Mouse (Mus musculus) forebrain, embryonic 10.5 days (tissue): ENCODE measurements around the gene Dthd1. TPM values are rescaled to one million over a fixed set of nuclear protein-coding genes. Genes with fewer than 3 reads are reported as not detected.

Source experiments
- DNase-seq: peaks from one replicate; pipeline ENCODE4 v3.0.0-alpha.2; 2017; ENCODE audit warnings: low spot score; ENCODE audit errors: extremely low spot score
- H3K27ac ChIP-seq: fragments of 300-500 bp; sonication (generic); 2 replicates; pipeline ENCODE4 v1.5.1; 2016; ENCODE audit warnings: mild to moderate bottlenecking
- H3K27me3 ChIP-seq: fragments of 300-500 bp; sonication (generic); 2 replicates; pipeline ENCODE4 v1.6.1; 2016; ENCODE audit warnings: mild to moderate bottlenecking; ENCODE audit not compliant: poor library complexity, severe bottlenecking
- H3K36me3 ChIP-seq: fragments of 300-500 bp; sonication (generic); replicated peaks from 2 replicates; pipeline ENCODE4 v1.6.1; 2016; ENCODE audit warnings: mild to moderate bottlenecking, moderate library complexity
- H3K4me1 ChIP-seq: fragments of 300-500 bp; sonication (generic); 2 replicates; pipeline ENCODE4 v1.6.1; 2016
- H3K4me3 ChIP-seq: fragments of 300-500 bp; sonication (generic); 2 replicates; pipeline ENCODE4 v1.5.1; 2016; ENCODE audit warnings: mild to moderate bottlenecking, moderate library complexity
- H3K9me3 ChIP-seq: fragments of 300-500 bp; sonication (generic); 2 replicates; pipeline ENCODE4 v1.6.1; 2016; ENCODE audit warnings: mild to moderate bottlenecking, moderate library complexity
- WGBS: fragments of 180-500 bp; shearing (Covaris S2); methylation state at CpG from one replicate; pipeline ENCODE4 v1.1.7; 2016; 5-methylcytosine and 5-hydroxymethylcytosine counted together
- polyA plus RNA-seq: library from polyadenylated mRNA; unstranded; fragments of >200 nt; fragmentation: Nextera tagmentation; extraction: Ambion mirVana; gene quantifications from 2 replicates; pipeline ENCODE4 v1.2.1, GENCODE M21; 2016

Gene Dthd1
- polyA plus RNA-seq, 1 experiment from 2014 or later, result not detected

DNA sequence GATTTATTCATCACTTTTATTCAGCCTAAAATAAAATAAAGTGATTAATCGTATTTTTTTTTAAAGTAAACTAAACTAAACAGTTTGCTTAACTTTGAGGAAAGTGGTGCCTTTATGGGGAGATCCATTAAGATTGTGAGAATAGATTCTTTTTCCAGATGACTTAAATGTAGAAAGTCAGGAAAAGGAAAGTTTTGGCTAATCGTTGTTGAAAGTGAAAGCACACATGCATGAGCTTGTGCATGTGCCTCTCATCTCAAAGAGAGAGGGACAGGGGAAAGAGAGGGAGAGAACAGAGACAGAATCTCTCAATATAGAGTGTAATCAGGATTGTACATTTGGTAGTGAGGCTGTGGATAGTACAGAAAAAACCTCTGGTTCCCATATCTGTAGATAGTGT is 5.9 kb downstream of the Dthd1 start:
- Histone ChIP-seq H3K4me3 (no peak overlapping the region), H3K36me3 (no peaks in the 10 kb centered on the region), H3K4me1 (no peaks in the 10 kb centered on the region), H3K9me3 (no peaks in the 10 kb centered on the region), H3K27ac (no peak overlapping the region), H3K27me3 (no peaks in the 10 kb centered on the region)
- DNase-seq, result no peak
- WGBS, result 84% methylated on average over 2 of the region's 2 CpGs

DNA sequence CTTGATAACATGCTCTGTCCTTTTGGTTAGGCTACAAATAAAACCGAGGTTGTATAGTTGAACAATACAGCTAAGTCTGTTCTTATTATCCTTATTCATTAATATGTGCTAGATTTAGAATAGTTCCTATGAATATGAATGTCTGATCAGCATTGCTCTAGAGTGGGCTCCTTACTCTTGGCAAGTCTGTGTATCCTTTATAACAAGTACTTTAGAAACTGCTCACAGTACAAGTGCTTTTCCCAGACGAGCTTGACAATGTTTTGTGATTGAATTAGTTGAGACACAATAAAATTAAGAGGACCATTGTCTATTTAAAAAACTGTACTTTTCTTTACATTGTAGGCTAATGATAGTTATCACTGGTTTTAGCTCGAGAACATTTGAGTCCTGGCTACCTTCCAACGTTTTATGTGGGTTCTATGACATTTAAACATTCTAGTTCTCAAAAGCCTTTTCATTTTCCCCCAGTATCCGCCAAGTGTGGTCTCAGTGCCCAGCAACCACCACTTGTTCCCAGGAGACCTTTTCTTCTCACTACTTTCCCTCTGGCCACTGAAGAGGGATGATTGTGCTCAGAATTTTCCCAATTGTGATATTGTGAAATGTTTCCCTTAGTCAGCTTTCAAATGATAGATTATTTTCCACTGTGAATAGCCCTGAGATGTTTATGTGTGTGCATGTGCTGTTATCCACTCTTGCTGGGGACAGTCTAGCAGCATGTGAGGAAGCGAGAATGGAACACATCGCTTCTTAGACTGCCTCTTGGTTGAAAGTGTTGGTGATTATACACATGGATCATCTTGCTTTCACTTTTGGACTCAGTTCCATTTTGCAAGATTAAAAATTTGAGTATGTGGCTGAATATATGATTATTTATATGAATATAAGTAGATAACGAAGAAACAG is 7.0 kb downstream of the Dthd1 start:
- WGBS, result 84% methylated on average over 8 of the region's 8 CpGs
- Histone ChIP-seq H3K27ac (no peak overlapping the region), H3K4me3 (no peak overlapping the region)

GRCm38 (mm10) chr5:62842955-62843730 is 29.5 kb downstream of the Dthd1 start:
- H3K4me3 ChIP-seq, result no peak overlapping the region
- no peak overlapping the region for H3K27ac ChIP-seq
- H3K36me3 ChIP-seq, result no peaks in the 10 kb centered on the region
- WGBS, result 92% methylated on average over 3 of the region's 3 CpGs
- DNase-seq, result no peak
- H3K27me3 ChIP-seq, result no peaks in the 10 kb centered on the region
- no peaks in the 10 kb centered on the region for H3K9me3 ChIP-seq
- no peaks in the 10 kb centered on the region for H3K4me1 ChIP-seq

More for the DNA sequence above, 7.0 kb downstream of the Dthd1 start:
- no peaks in the 10 kb centered on the region for H3K4me1 ChIP-seq
- no peak for DNase-seq
- no peaks in the 10 kb centered on the region for H3K9me3 ChIP-seq
- no peaks in the 10 kb centered on the region for H3K27me3 ChIP-seq
- no peaks in the 10 kb centered on the region for H3K36me3 ChIP-seq

GRCm38 (mm10) chr5:62846571-62847131 is 33.0 kb downstream of the Dthd1 start:
- no peaks in the 10 kb centered on the region for H3K27me3 ChIP-seq
- H3K36me3 ChIP-seq, result no peaks in the 10 kb centered on the region
- H3K27ac ChIP-seq, result no peak overlapping the region
- no peaks in the 10 kb centered on the region for H3K9me3 ChIP-seq
- no peak overlapping the region for H3K4me3 ChIP-seq
- no peaks in the 10 kb centered on the region for H3K4me1 ChIP-seq
- no peak for DNase-seq
- 88% methylated on average over 6 of the region's 6 CpGs for whole genome bisulfite sequencing

DNA sequence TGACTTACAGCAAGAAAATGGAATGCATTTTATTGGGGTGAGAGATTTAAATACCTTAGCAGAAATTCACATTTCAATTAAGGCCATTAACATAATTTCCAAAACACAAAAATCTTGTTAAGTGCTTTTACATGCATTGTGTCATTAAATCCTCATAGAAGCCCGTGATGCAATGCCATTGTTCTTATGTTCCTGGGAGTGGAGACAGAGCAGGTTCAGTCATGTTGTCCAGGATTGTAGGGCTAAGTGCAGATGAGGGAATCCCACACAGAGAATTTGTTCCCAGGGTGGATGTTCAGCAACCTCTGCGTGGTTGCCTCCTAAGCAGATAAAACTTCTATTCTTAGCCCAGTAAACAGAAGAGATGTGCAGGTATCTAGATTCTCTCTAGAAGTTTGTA is 37.7 kb downstream of the Dthd1 start:
- no peaks in the 10 kb centered on the region for H3K27me3 ChIP-seq
- no peak overlapping the region for H3K4me3 ChIP-seq
- 80% methylated on average over 2 of the region's 2 CpGs for WGBS
- H3K9me3 ChIP-seq, result no peaks in the 10 kb centered on the region
- no peaks in the 10 kb centered on the region for H3K36me3 ChIP-seq
- DNase-seq, result no peak
- no peaks in the 10 kb centered on the region for H3K4me1 ChIP-seq
- no peak overlapping the region for H3K27ac ChIP-seq

GRCm38 (mm10) chr5:62854361-62854844 is 40.8 kb downstream of the Dthd1 start:
- Histone ChIP-seq H3K27ac (no peak overlapping the region), H3K9me3 (no peaks in the 10 kb centered on the region), H3K4me3 (no peak overlapping the region), H3K36me3 (no peaks in the 10 kb centered on the region), H3K27me3 (no peaks in the 10 kb centered on the region), H3K4me1 (no peaks in the 10 kb centered on the region)
- no peak for DNase-seq
- WGBS, result 92% methylated on average over 4 of the region's 4 CpGs

GRCm38 (mm10) chr5:62857502-62857901 is 43.9 kb downstream of the Dthd1 start:
- no peaks in the 10 kb centered on the region for H3K36me3 ChIP-seq
- no peaks in the 10 kb centered on the region for H3K9me3 ChIP-seq
- DNase-seq, result no peak
- H3K27me3 ChIP-seq, result no peaks in the 10 kb centered on the region
- no peak overlapping the region for H3K4me3 ChIP-seq
- 83% methylated on average over 1 of the region's 1 CpGs for WGBS
- H3K27ac ChIP-seq, result no peak overlapping the region
- H3K4me1 ChIP-seq, result no peaks in the 10 kb centered on the region

DNA sequence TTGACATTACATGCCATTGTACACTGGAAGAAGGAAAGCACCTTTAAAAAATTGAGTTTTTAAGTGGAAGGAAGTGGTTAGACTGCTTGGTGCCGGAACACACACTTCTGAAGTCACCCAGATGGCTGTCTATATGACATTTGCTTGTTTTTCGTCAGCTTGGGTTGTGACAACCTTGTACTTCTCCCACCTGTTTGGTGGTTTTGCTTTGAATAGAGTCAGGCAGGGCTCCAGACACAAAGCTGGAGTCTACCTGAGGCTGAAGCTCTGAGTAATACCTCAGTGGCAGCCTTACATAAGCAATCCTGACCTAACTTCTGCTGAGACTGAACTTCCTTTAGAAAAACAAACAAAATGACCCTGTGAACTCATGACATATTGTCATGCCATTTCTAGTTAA is 44.7 kb downstream of the Dthd1 start:
- H3K9me3 ChIP-seq, result no peaks in the 10 kb centered on the region
- H3K27ac ChIP-seq, result no peak overlapping the region
- H3K36me3 ChIP-seq, result no peaks in the 10 kb centered on the region
- H3K4me1 ChIP-seq, result no peaks in the 10 kb centered on the region
- no peaks in the 10 kb centered on the region for H3K27me3 ChIP-seq
- WGBS, result 88% methylated on average over 2 of the region's 2 CpGs
- no peak overlapping the region for H3K4me3 ChIP-seq
- DNase-seq, result no peak

GRCm38 (mm10) chr5:62864348-62864747 is 50.7 kb downstream of the Dthd1 start:
- Histone ChIP-seq H3K27me3 (no peaks in the 10 kb centered on the region), H3K36me3 (no peaks in the 10 kb centered on the region), H3K9me3 (no peaks in the 10 kb centered on the region), H3K4me1 (no peaks in the 10 kb centered on the region), H3K4me3 (no peak overlapping the region), H3K27ac (no peak overlapping the region)
- no peak for DNase-seq
- 84% methylated on average over 3 of the region's 3 CpGs for WGBS

DNA sequence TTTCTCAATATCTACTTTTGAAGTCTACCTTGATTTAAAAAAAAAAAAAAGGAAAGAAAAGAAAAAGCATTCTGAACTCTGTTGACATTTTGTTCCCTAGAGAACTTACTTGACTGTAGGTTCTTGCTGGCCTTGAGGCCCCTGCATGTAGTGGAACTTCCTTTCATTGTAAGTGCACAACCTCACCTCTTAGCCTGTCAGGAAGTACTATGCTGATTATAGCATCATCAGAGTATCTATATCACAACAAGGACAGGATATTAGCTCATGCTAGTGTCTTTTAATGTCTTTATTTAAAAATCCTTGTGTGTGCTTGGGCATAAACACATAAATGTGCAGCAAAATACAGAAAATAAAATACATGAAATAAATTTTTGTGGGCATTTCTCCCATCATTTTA is 53.4 kb downstream of the Dthd1 start:
- Histone ChIP-seq H3K27me3 (no peaks in the 10 kb centered on the region), H3K36me3 (no peaks in the 10 kb centered on the region), H3K4me1 (no peaks in the 10 kb centered on the region), H3K27ac (no peak overlapping the region), H3K4me3 (no peak overlapping the region), H3K9me3 (no peaks in the 10 kb centered on the region)
- no peak for DNase-seq

DNA sequence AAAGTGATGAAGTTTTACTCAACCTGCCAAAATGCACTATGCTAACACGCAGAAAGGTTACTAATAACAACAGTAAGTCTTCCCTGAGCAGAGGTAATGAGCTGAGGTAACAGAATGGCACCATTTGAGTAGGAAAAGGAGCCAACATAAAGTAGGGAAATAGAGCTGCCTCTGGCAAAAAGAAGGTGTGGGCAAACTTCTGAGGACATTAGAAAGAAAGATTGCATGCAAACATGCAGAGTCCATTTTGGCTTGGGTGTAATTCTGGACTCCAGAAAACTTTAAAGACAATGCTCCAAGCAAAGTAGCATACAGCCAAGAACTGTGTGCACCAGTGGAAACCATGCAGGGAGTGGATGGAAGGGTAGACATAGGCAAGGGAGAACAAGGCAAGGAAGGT is 65.9 kb downstream of the Dthd1 start:
- 71% methylated on average over 1 of the region's 1 CpGs for WGBS
- Histone ChIP-seq H3K27ac (no peak overlapping the region), H3K36me3 (no peaks in the 10 kb centered on the region), H3K4me3 (no peak overlapping the region), H3K9me3 (no peaks in the 10 kb centered on the region), H3K27me3 (no peaks in the 10 kb centered on the region), H3K4me1 (no peaks in the 10 kb centered on the region)
- DNase-seq, result no peak

- Histone ChIP-seq H3K36me3 (no peaks in the 10 kb centered on the region), H3K27ac (no peak overlapping the region), H3K4me3 (no peak overlapping the region), H3K4me1 (no peaks in the 10 kb centered on the region), H3K9me3 (no peaks in the 10 kb centered on the region), H3K27me3 (no peaks in the 10 kb centered on the region)
- no peak for DNase-seq
- WGBS, result 71% methylated on average over 3 of the region's 3 CpGs
Measured at GRCm38 (mm10) chr5:62895326-62895725, 81.7 kb downstream of the Dthd1 start.

- 88% methylated on average over 2 of the region's 2 CpGs for WGBS
- no peaks in the 10 kb centered on the region for H3K27me3 ChIP-seq
Measured at GRCm38 (mm10) chr5:62906954-62907353, 93.3 kb downstream of the Dthd1 start.

More at GRCm38 (mm10) chr5:62906954-62907353, 93.3 kb downstream of the Dthd1 start:
- no peak for DNase-seq
- Histone ChIP-seq H3K4me3 (no peak overlapping the region), H3K9me3 (no peaks in the 10 kb centered on the region), H3K36me3 (no peaks in the 10 kb centered on the region), H3K27ac (no peak overlapping the region), H3K4me1 (no peaks in the 10 kb centered on the region)
